Mouse (Mus musculus) myocyte (in vitro differentiated cells): ENCODE measurements at regions not wholly inside any gene's neighbourhood (a gene's known extent, or its start where the extent isn't known, plus 50 kb on each side); places are given as distances from the start of the nearest gene placed in this dataset.

Experiments used
- H3K27me3 ChIP-seq: one replicate; pipeline ENCODE4 v1.6.1; 2011; ENCODE audit not compliant: control insufficient read depth, insufficient read depth, insufficient read length
- H3K36me3 ChIP-seq: one replicate; pipeline ENCODE4 v1.6.1; 2011; ENCODE audit not compliant: control insufficient read depth, insufficient read depth
- H3K4me2 ChIP-seq: one replicate; pipeline ENCODE4 v1.6.1; 2011; ENCODE audit warnings: low read depth, control low read depth
- H3K4me3 ChIP-seq: one replicate; pipeline ENCODE4 v1.5.1; 2011; ENCODE audit warnings: mild to moderate bottlenecking, control low read depth, moderate library complexity
- H3K79me2 ChIP-seq: one replicate; pipeline ENCODE4 v1.6.1; 2011; ENCODE audit not compliant: control insufficient read depth, insufficient read depth
- H3ac ChIP-seq: one replicate; pipeline ENCODE4 v1.6.1; 2011; ENCODE audit not compliant: control insufficient read depth, insufficient read length
- CEBPB ChIP-seq: IDR thresholded peaks from 2 replicates; pipeline ENCODE4 v1.6.1; 2011; ENCODE audit warnings: mild to moderate bottlenecking, moderate library complexity; ENCODE audit not compliant: poor library complexity, insufficient read depth, severe bottlenecking
- E2F4 ChIP-seq: IDR thresholded peaks from one replicate; pipeline ENCODE4 v1.6.1; 2011; ENCODE audit warnings: mild to moderate bottlenecking, control low read depth, moderate library complexity; ENCODE audit not compliant: insufficient read depth
- MAX ChIP-seq: IDR thresholded peaks from one replicate; pipeline ENCODE4 v1.6.1; 2011; ENCODE audit warnings: low read depth, mild to moderate bottlenecking, control low read depth
- MYOD1 ChIP-seq, 3 experiments: IDR thresholded peaks; one replicate each; pipeline ENCODE4 v1.6.1; 2011; ENCODE audit warnings: control low read depth in 2 of 3, low read depth in 2 of 3, mild to moderate bottlenecking in 2 of 3, moderate library complexity in 1 of 3; ENCODE audit not compliant: insufficient read length in 2 of 3, control insufficient read depth in 1 of 3
- MYOG ChIP-seq, 3 experiments: IDR thresholded peaks; one replicate each; pipeline ENCODE4 v1.6.1; 2011; ENCODE audit warnings: control low read depth in 2 of 3, low read depth in 2 of 3, mild to moderate bottlenecking in 2 of 3; ENCODE audit not compliant: insufficient read length in 2 of 3, control insufficient read depth in 1 of 3, insufficient read depth in 1 of 3
- POLR2A ChIP-seq: IDR thresholded peaks from one replicate; pipeline ENCODE4 v1.6.1; 2011; ENCODE audit warnings: low read depth, mild to moderate bottlenecking, control low read depth, moderate library complexity; ENCODE audit not compliant: insufficient read length
- POLR2AphosphoS2 ChIP-seq: IDR thresholded peaks from one replicate; pipeline ENCODE4 v1.6.1; 2011; ENCODE audit warnings: low read depth, control low read depth; ENCODE audit not compliant: insufficient read length
- REST ChIP-seq: IDR thresholded peaks from one replicate; pipeline ENCODE4 v1.6.1; 2011; ENCODE audit warnings: mild to moderate bottlenecking, control low read depth, moderate library complexity; ENCODE audit not compliant: insufficient read depth, insufficient read length
- SRF ChIP-seq: IDR thresholded peaks from one replicate; pipeline ENCODE4 v1.6.1; 2011; ENCODE audit warnings: low read depth; ENCODE audit not compliant: control insufficient read depth, insufficient read length
- TCF12 ChIP-seq: IDR thresholded peaks from one replicate; pipeline ENCODE4 v1.6.1; 2011; ENCODE audit warnings: mild to moderate bottlenecking, control low read depth; ENCODE audit not compliant: poor library complexity, insufficient read depth, severe bottlenecking
- TCF3 ChIP-seq: IDR thresholded peaks from one replicate; pipeline ENCODE4 v1.6.1; 2011; ENCODE audit warnings: low read depth, control low read depth; ENCODE audit not compliant: insufficient read length
- USF1 ChIP-seq: IDR thresholded peaks from one replicate; pipeline ENCODE4 v1.6.1; 2011; ENCODE audit warnings: low read depth, mild to moderate bottlenecking, control low read depth, moderate library complexity

DNA sequence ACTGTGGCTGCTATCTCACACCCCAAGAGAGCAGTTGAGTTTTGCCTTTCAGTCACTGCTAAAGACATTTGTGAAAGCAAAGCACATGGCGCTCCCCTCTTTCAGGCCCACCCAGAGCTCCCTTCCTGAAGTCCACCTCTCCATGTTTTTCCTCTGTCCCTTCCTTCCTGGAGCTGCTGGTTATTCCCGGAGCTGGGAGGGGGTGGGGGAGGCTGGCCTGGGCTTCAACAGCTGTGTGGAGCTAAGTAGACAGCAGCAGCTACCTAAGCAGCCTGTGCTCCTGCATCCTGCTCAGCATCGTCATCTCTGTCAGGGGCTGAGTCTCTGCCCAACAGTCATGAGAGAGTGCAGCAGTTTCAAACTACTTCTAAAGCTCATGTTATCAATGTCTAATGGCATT is 78.0 kb upstream of the Cdyl start:
- TF ChIP-seq MAX (no peak), MYOG (IDR thresholded peaks at IDR 0.05; ENCODE audit: control insufficient read depth in 1 of 3, insufficient read depth in 1 of 3, insufficient read length in 2 of 3, low read depth in 2 of 3) (peak in 1 of 3 experiments; percentile 19), MYOD1 (IDR thresholded peaks at IDR 0.05; ENCODE audit: control insufficient read depth in 1 of 3, insufficient read length in 2 of 3, low read depth in 2 of 3) (peak in 1 of 3 experiments; percentile 14)
- H3ac ChIP-seq: no peak overlapping the region
- H3K4me2 ChIP-seq: no peak overlapping the region
- no peak overlapping the region for H3K4me3 ChIP-seq
- no peaks in the 10 kb centered on the region for H3K36me3 ChIP-seq
- H3K27me3 ChIP-seq: no peaks in the 10 kb centered on the region
- no peaks in the 10 kb centered on the region for H3K79me2 ChIP-seq

DNA sequence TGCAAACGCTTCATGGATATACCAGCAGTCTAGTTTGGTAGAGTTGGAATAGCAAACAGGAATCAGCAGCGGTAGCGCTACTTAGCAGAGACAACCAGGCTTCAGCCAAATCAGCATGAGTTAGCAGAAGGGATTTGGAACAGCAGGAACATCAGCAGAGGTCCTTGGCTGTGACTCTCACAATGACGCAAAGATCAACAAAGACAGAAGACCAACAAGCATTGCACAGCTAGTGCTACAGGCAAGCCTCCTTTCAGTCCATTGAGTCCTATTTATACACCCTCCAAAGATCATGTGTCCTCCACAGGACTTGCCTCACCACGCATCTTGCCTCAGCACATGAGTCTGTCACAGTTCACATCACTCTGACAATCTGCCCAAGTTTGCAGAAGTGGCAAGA is 61.6 kb upstream of the Cdyl start:
- no peaks in the 10 kb centered on the region for H3K27me3 ChIP-seq
- no peaks in the 10 kb centered on the region for H3K79me2 ChIP-seq
- no peak overlapping the region for H3K4me3 ChIP-seq
- H3K4me2 ChIP-seq: no peak overlapping the region
- H3ac ChIP-seq: no peak overlapping the region
- H3K36me3 ChIP-seq: no peaks in the 10 kb centered on the region
- TF ChIP-seq E2F4 (no peak), USF1 (no peak), MAX (no peak), SRF (no peak), REST (no peak), MYOD1 (IDR thresholded peaks at IDR 0.05; ENCODE audit: control insufficient read depth in 1 of 3, insufficient read length in 2 of 3, low read depth in 2 of 3) (no peak), POLR2AphosphoS2 (no peak), MYOG (IDR thresholded peaks at IDR 0.05; ENCODE audit: control insufficient read depth in 1 of 3, insufficient read depth in 1 of 3, insufficient read length in 2 of 3, low read depth in 2 of 3) (no peak), TCF3 (no peak)

DNA sequence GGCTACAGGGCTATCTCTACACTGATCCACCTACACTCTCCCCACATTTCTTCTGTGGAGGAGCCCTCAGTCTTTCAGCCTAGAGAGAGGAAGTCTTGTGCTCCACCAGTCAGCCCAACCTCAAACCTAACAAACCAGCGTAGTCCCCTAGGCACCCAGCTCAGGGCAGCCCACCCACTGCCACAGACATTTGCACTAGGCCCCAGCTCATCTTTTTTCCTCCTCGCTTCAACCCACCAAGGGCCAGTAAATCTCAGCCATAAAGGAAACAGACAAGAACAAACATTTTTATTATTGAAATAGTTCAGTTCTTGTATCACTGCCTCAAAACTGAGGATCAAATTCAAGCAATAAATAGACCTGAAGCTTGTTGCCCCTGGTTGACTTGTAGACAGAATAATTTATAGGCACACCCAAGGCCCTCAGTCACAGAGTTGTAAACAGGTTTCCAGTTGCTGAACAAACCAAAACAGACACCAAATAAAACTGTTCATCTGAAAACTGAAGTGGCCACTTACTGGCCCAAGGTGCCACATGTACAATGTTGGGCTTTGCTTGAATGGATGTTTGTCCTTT is 58.0 kb upstream of the Cdyl start:
- Histone ChIP-seq H3K4me2 (no peak overlapping the region), H3K36me3 (no peaks in the 10 kb centered on the region), H3K27me3 (no peaks in the 10 kb centered on the region), H3K4me3 (no peak overlapping the region), H3K79me2 (no peaks in the 10 kb centered on the region), H3ac (no peak overlapping the region)
- TF ChIP-seq POLR2A: no peak
- no peak for TF ChIP-seq TCF3
- no peak for TF ChIP-seq MYOD1 (IDR thresholded peaks at IDR 0.05; ENCODE audit: control insufficient read depth in 1 of 3, insufficient read length in 2 of 3, low read depth in 2 of 3)
- TF ChIP-seq SRF: no peak
- TF ChIP-seq POLR2AphosphoS2: no peak
- TF ChIP-seq E2F4: no peak
- TF ChIP-seq MYOG (IDR thresholded peaks at IDR 0.05; ENCODE audit: control insufficient read depth in 1 of 3, insufficient read depth in 1 of 3, insufficient read length in 2 of 3, low read depth in 2 of 3): no peak
- no peak for TF ChIP-seq TCF12
- no peak for TF ChIP-seq CEBPB
- TF ChIP-seq MAX: no peak
- TF ChIP-seq USF1: no peak

GRCm38 (mm10) chr13:35603080-35603479 is 56.6 kb upstream of the Cdyl start:
- H3K4me3 ChIP-seq: no peak overlapping the region

DNA sequence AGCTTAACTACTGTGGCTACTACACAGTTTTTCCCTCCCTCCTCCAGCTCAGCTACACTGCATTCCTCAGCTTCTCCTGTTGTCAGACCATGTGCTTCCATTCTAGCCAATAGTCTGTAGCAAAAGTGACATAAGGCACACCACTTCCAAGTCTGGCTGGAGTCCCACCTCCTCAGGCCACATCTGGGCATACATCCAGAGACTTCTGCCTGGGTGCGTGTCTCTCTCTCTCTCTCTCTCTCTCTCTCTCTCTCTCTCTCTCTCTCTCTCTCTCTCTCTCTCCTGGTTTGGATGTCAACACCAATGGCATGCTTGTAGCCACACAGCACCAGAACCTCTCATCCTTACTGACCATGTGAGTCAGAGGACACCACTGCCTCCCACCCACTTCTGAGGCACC is 55.6 kb upstream of the Cdyl start:
- H3K27me3 ChIP-seq: no peaks in the 10 kb centered on the region
- TF ChIP-seq TCF12: no peak
- peak; percentile 45 for TF ChIP-seq USF1

More at GRCm38 (mm10) chr13:35603080-35603479, 56.6 kb upstream of the Cdyl start:
- H3K27me3 ChIP-seq: no peaks in the 10 kb centered on the region
- no peak overlapping the region for H3K4me2 ChIP-seq
- TF ChIP-seq E2F4 (no peak), CEBPB (no peak), POLR2AphosphoS2 (no peak), TCF3 (no peak), MYOD1 (IDR thresholded peaks at IDR 0.05; ENCODE audit: control insufficient read depth in 1 of 3, insufficient read length in 2 of 3, low read depth in 2 of 3) (no peak), SRF (no peak), MAX (no peak), MYOG (IDR thresholded peaks at IDR 0.05; ENCODE audit: control insufficient read depth in 1 of 3, insufficient read depth in 1 of 3, insufficient read length in 2 of 3, low read depth in 2 of 3) (no peak), REST (no peak), USF1 (no peak), TCF12 (no peak), POLR2A (no peak)
- no peak overlapping the region for H3ac ChIP-seq
- no peaks in the 10 kb centered on the region for H3K79me2 ChIP-seq
- no peaks in the 10 kb centered on the region for H3K36me3 ChIP-seq

More for the DNA sequence above, 55.6 kb upstream of the Cdyl start:
- Histone ChIP-seq H3K36me3 (no peaks in the 10 kb centered on the region), H3K4me2 (no peak overlapping the region), H3K79me2 (no peaks in the 10 kb centered on the region), H3ac (no peak overlapping the region), H3K4me3 (no peak overlapping the region)
